Mouse (Mus musculus): ENCODE data around the gene Cyb5r3. TPM values are rescaled to one million over a fixed set of nuclear protein-coding genes. Genes with fewer than 3 reads are reported as not detected.
A peak's percentile ranks its signal among the peaks of the same experiment; 100 is the strongest.
"Not testable (repeated sequence)": the region's sequence is repeated elsewhere in the genome, so short reads cannot be mapped to it uniquely, and the experiment has no call there.

The Cyb5r3 gene
- polyA plus RNA-seq, 1 experiment from 2014 or later = 154 TPM

DNA sequence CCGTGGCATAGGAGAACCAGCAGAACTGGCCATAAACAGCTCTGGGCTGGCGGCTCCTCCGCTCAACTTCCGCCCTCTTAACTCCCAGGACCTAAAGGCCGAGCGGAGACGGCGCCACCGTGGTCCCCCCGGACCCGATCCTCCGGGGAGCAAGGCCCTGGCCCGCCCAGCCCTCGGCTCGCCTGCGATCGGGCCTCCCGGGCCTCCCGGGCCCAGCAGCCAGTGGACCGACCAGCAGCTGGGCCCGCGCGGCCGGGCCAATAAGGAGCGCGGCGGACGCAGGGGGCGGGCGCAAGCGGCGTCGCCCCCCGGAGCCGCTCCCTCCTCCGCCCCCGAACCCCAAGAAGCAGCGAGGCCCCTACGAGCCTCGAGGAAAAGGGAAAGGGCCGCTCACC is 23.6 kb downstream of the Cyb5r3 start:
- peak overlapping the region; percentile 97 for H3K27ac ChIP-seq (ENCODE audit: low read depth, low read length)
- WGBS (ENCODE audit: insufficient replicate concordance) = 1% methylated on average over 41 of the region's 41 CpGs

GRCm38 (mm10) chr15:83148395-83148794 is 24.0 kb downstream of the Cyb5r3 start:
- Histone ChIP-seq H3K9me3 (replicated peaks; ENCODE audit: control insufficient read depth, low read length) (no peaks in the 10 kb centered on the region), H3K27me3 (ENCODE audit: control insufficient read depth, insufficient read depth, low read length) (no peaks in the 10 kb centered on the region), H3K4me3 (ENCODE audit: low read depth, low read length) (peak overlapping the region; percentile 96), H3K9ac (ENCODE audit: low read depth, low read length) (peak overlapping the region; percentile 97), H3K36me3 (ENCODE audit: control insufficient read depth, insufficient read depth, low read length) (peaks cover 15% of the 10 kb centered on the region), H3K4me1 (ENCODE audit: control insufficient read depth, insufficient read depth, low read length) (peaks cover 7% of the 10 kb centered on the region), H3K27ac (ENCODE audit: low read depth, low read length) (peak overlapping the region; percentile 97), H3K4me2 (peak overlapping the region; percentile 94)
- ATAC-seq (replicated peaks; ENCODE audit: insufficient number of reproducible peaks, low FRiP score, low TSS enrichment) = no peak
- 3% methylated on average over 21 of the region's 21 CpGs for WGBS (ENCODE audit: insufficient replicate concordance)

More for the DNA sequence above, 23.6 kb downstream of the Cyb5r3 start:
- Histone ChIP-seq H3K4me2 (peak overlapping the region; percentile 94), H3K27me3 (ENCODE audit: control insufficient read depth, insufficient read depth, low read length) (no peaks in the 10 kb centered on the region), H3K4me1 (ENCODE audit: control insufficient read depth, insufficient read depth, low read length) (peaks cover 5% of the 10 kb centered on the region), H3K9ac (ENCODE audit: low read depth, low read length) (peak overlapping the region; percentile 97), H3K4me3 (ENCODE audit: low read depth, low read length) (peak overlapping the region; percentile 96), H3K9me3 (replicated peaks; ENCODE audit: control insufficient read depth, low read length) (no peaks in the 10 kb centered on the region), H3K36me3 (ENCODE audit: control insufficient read depth, insufficient read depth, low read length) (peaks cover 15% of the 10 kb centered on the region)
- peak; percentile 81 for ATAC-seq (replicated peaks; ENCODE audit: insufficient number of reproducible peaks, low FRiP score, low TSS enrichment)

GRCm38 (mm10) chr15:83145541-83145940 is 26.9 kb downstream of the Cyb5r3 start:
- no peak for ATAC-seq (replicated peaks; ENCODE audit: insufficient number of reproducible peaks, low FRiP score, low TSS enrichment)

GRCm38 (mm10) chr15:83142861-83143260 is 29.5 kb downstream of the Cyb5r3 start:
- Histone ChIP-seq H3K27ac (ENCODE audit: low read depth, low read length) (no peak overlapping the region), H3K9me3 (replicated peaks; ENCODE audit: control insufficient read depth, low read length) (no peaks in the 10 kb centered on the region), H3K4me2 (no peak overlapping the region), H3K4me1 (ENCODE audit: control insufficient read depth, insufficient read depth, low read length) (peaks cover 13% of the 10 kb centered on the region), H3K27me3 (ENCODE audit: control insufficient read depth, insufficient read depth, low read length) (no peaks in the 10 kb centered on the region), H3K9ac (ENCODE audit: low read depth, low read length) (no peak overlapping the region), H3K4me3 (ENCODE audit: low read depth, low read length) (no peak overlapping the region), H3K36me3 (ENCODE audit: control insufficient read depth, insufficient read depth, low read length) (peaks cover 15% of the 10 kb centered on the region)
- 65% methylated on average over 5 of the region's 5 CpGs for WGBS (ENCODE audit: insufficient replicate concordance)
- no peak for ATAC-seq (replicated peaks; ENCODE audit: insufficient number of reproducible peaks, low FRiP score, low TSS enrichment)

More at GRCm38 (mm10) chr15:83145541-83145940, 26.9 kb downstream of the Cyb5r3 start:
- H3K9me3 ChIP-seq (replicated peaks; ENCODE audit: control insufficient read depth, low read length) = no peaks in the 10 kb centered on the region
- WGBS (ENCODE audit: insufficient replicate concordance) = 90% methylated on average over 6 of the region's 6 CpGs
- H3K36me3 ChIP-seq (ENCODE audit: control insufficient read depth, insufficient read depth, low read length) = peaks cover 15% of the 10 kb centered on the region
- no peak overlapping the region for H3K27ac ChIP-seq (ENCODE audit: low read depth, low read length)
- H3K4me2 ChIP-seq = no peak overlapping the region
- no peaks in the 10 kb centered on the region for H3K27me3 ChIP-seq (ENCODE audit: control insufficient read depth, insufficient read depth, low read length)
- peaks cover 17% of the 10 kb centered on the region for H3K4me1 ChIP-seq (ENCODE audit: control insufficient read depth, insufficient read depth, low read length)
- no peak overlapping the region for H3K9ac ChIP-seq (ENCODE audit: low read depth, low read length)
- H3K4me3 ChIP-seq (ENCODE audit: low read depth, low read length) = no peak overlapping the region

DNA sequence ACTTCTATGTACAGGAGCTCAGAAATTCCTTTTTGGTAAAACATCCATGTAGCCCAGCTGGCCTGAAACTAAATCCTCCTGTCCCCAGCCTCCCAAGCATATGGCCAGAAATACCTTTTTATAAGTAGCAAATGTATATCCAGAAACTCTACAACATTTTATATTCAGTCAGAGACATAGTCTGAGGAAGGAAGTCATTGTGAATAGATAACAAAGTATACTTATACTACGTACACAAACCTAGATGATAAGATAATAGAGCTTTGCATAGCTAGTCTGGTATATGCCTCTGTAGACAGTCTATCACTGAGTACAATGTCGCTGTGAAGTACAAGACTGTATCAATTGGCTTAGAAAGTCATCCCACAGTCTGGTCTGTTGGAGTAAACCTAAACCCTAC is 36.7 kb downstream of the Cyb5r3 start:
- Histone ChIP-seq H3K4me2 (no peak overlapping the region), H3K27ac (ENCODE audit: low read depth, low read length) (no peak overlapping the region), H3K27me3 (ENCODE audit: control insufficient read depth, insufficient read depth, low read length) (no peaks in the 10 kb centered on the region), H3K4me1 (ENCODE audit: control insufficient read depth, insufficient read depth, low read length) (no peaks in the 10 kb centered on the region), H3K36me3 (ENCODE audit: control insufficient read depth, insufficient read depth, low read length) (peaks cover 34% of the 10 kb centered on the region), H3K9ac (ENCODE audit: low read depth, low read length) (no peak overlapping the region), H3K4me3 (ENCODE audit: low read depth, low read length) (no peak overlapping the region), H3K9me3 (replicated peaks; ENCODE audit: control insufficient read depth, low read length) (no peaks in the 10 kb centered on the region)
- 72% methylated on average over 2 of the region's 2 CpGs for WGBS (ENCODE audit: insufficient replicate concordance)
- ATAC-seq (replicated peaks; ENCODE audit: insufficient number of reproducible peaks, low FRiP score, low TSS enrichment) = no peak

DNA sequence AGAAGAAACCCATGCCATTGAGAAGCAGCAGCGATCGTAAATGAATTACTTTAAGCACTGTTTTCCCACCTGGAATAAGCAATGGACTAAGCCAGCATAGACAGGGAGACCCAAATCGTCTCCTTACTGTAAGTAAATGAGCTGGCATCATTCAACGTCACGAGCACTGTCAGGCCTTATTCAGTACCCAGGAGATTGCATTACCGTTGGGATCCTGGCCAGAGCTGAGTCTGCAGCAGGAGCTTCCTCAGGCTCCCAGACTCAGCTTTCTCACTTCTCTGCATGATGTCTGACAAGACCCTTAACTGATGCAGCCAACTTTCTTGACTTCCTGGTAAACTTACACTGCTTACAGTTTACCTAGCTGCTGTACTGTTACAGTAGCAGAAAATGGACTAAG is 37.7 kb downstream of the Cyb5r3 start:
- Histone ChIP-seq H3K4me3 (ENCODE audit: low read depth, low read length) (no peak overlapping the region), H3K9me3 (replicated peaks; ENCODE audit: control insufficient read depth, low read length) (no peaks in the 10 kb centered on the region), H3K4me1 (ENCODE audit: control insufficient read depth, insufficient read depth, low read length) (no peaks in the 10 kb centered on the region), H3K9ac (ENCODE audit: low read depth, low read length) (no peak overlapping the region), H3K36me3 (ENCODE audit: control insufficient read depth, insufficient read depth, low read length) (peaks cover 38% of the 10 kb centered on the region), H3K27ac (ENCODE audit: low read depth, low read length) (no peak overlapping the region), H3K27me3 (ENCODE audit: control insufficient read depth, insufficient read depth, low read length) (no peaks in the 10 kb centered on the region), H3K4me2 (no peak overlapping the region)
- no peak for ATAC-seq (replicated peaks; ENCODE audit: insufficient number of reproducible peaks, low FRiP score, low TSS enrichment)
- WGBS (ENCODE audit: insufficient replicate concordance) = 90% methylated on average over 6 of the region's 6 CpGs

DNA sequence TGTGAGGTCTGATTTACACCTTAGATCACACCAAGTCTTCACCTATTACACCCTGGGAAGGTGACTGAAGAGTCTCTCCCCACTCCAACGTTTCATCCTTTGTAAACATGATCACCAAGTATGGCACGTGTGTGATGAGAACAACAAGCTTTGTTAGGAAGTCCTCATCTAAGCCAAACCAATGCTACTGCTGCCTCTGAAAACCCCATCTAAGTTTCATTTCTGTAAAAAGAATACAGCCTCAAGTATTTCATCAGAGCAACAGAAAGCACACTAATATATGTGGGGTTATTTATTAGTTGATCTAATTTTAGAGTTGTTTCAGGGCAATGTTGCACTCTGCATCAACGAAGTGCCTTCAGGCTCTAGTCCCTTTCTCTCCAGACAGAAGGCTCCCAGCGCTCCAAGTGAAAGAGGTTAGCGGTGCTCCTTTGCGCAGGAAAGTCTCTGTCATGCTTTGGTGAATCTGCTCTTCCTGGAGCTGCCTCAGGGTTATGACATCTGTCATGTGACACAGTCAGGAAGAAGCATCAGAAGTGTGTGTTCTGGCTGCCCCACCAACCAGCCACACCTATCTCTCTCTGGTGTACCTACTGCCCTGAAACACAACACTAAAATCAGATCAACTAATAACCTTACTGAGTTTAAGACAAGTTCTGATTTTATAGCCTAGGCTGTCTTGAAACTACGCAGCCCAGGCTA is 42.7 kb downstream of the Cyb5r3 start:
- H3K27ac ChIP-seq (ENCODE audit: low read depth, low read length) = no peak overlapping the region
- H3K4me1 ChIP-seq (ENCODE audit: control insufficient read depth, insufficient read depth, low read length) = no peaks in the 10 kb centered on the region
- 89% methylated on average over 7 of the region's 7 CpGs for WGBS (ENCODE audit: insufficient replicate concordance)
- no peaks in the 10 kb centered on the region for H3K9me3 ChIP-seq (replicated peaks; ENCODE audit: control insufficient read depth, low read length)
- no peak overlapping the region for H3K4me2 ChIP-seq
- H3K36me3 ChIP-seq (ENCODE audit: control insufficient read depth, insufficient read depth, low read length) = peaks cover 50% of the 10 kb centered on the region
- H3K4me3 ChIP-seq (ENCODE audit: low read depth, low read length) = no peak overlapping the region
- H3K9ac ChIP-seq (ENCODE audit: low read depth, low read length) = no peak overlapping the region
- no peaks in the 10 kb centered on the region for H3K27me3 ChIP-seq (ENCODE audit: control insufficient read depth, insufficient read depth, low read length)
- ATAC-seq (replicated peaks; ENCODE audit: insufficient number of reproducible peaks, low FRiP score, low TSS enrichment) = no peak

GRCm38 (mm10) chr15:83127037-83127436 is 45.4 kb downstream of the Cyb5r3 start:
- H3K4me1 ChIP-seq (ENCODE audit: control insufficient read depth, insufficient read depth, low read length); H3K27ac ChIP-seq (ENCODE audit: low read depth, low read length); H3K4me3 ChIP-seq (ENCODE audit: low read depth, low read length); ATAC-seq (replicated peaks; ENCODE audit: insufficient number of reproducible peaks, low FRiP score, low TSS enrichment); H3K4me2 ChIP-seq; H3K27me3 ChIP-seq (ENCODE audit: control insufficient read depth, insufficient read depth, low read length); H3K9ac ChIP-seq (ENCODE audit: low read depth, low read length); H3K9me3 ChIP-seq (replicated peaks; ENCODE audit: control insufficient read depth, low read length): not testable (repeated sequence)
- peaks cover 39% of the 10 kb centered on the region for H3K36me3 ChIP-seq (ENCODE audit: control insufficient read depth, insufficient read depth, low read length)
- 88% methylated on average over 3 of the region's 3 CpGs for WGBS (ENCODE audit: insufficient replicate concordance)

GRCm38 (mm10) chr15:83126582-83126981 is 45.8 kb downstream of the Cyb5r3 start:
- 91% methylated on average over 9 of the region's 9 CpGs for WGBS (ENCODE audit: insufficient replicate concordance)

More at GRCm38 (mm10) chr15:83126582-83126981, 45.8 kb downstream of the Cyb5r3 start:
- Histone ChIP-seq H3K36me3 (ENCODE audit: control insufficient read depth, insufficient read depth, low read length) (peaks cover 36% of the 10 kb centered on the region), H3K4me2 (no peak overlapping the region), H3K9me3 (replicated peaks; ENCODE audit: control insufficient read depth, low read length) (no peaks in the 10 kb centered on the region), H3K9ac (ENCODE audit: low read depth, low read length) (no peak overlapping the region), H3K27me3 (ENCODE audit: control insufficient read depth, insufficient read depth, low read length) (no peaks in the 10 kb centered on the region), H3K4me1 (ENCODE audit: control insufficient read depth, insufficient read depth, low read length) (peaks cover 2% of the 10 kb centered on the region), H3K4me3 (ENCODE audit: low read depth, low read length) (no peak overlapping the region), H3K27ac (ENCODE audit: low read depth, low read length) (no peak overlapping the region)
- no peak for ATAC-seq (replicated peaks; ENCODE audit: insufficient number of reproducible peaks, low FRiP score, low TSS enrichment)
